Mouse (Mus musculus) ES-Bruce4 (cell line): ENCODE data around the gene Ccdc191.

Experiments
- CTCF ChIP-seq: IDR thresholded peaks from one replicate; pipeline ENCODE4 v1.8.1; 2011; ENCODE audit warnings: low read depth, low read length
- EP300 ChIP-seq: IDR thresholded peaks from 2 replicates; pipeline ENCODE4 v1.6.1; 2011; ENCODE audit warnings: low read depth, low read length; ENCODE audit not compliant: insufficient read depth
- POLR2A ChIP-seq: IDR thresholded peaks from one replicate; pipeline ENCODE4 v1.8.1; 2011; ENCODE audit warnings: low read length; ENCODE audit not compliant: insufficient read depth

- TF ChIP-seq EP300 = no peak
- TF ChIP-seq POLR2A = no peak
- no peak for TF ChIP-seq CTCF
Measured at GRCm38 (mm10) chr16:43925846-43926245, 36.2 kb downstream of the Ccdc191 start.
